Mouse (Mus musculus): ENCODE measurements around the gene Rab11b.

DNA sequence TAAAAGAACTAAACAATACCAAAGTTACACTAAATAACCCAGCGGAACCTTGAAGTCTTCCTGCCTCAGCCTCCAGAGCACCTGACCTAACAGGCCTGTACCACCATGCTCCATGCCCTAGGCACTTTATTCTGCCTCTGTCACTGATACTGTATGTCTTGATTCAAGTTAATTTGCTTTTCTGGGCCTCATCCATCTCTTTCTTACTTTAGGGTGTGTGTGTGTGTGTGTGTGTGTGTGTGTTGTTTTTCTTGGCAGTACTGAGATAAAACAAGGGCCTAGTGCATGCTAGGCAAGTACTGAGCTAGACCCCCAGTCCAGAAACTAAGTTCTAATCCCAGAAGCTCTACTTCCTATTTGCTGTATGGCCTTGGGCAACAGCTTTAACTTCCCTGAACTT, 43.1 kb downstream of the Rab11b start:
- TF ChIP-seq POLR2A (IDR thresholded peaks at IDR 0.05; ENCODE audit: low read depth, low read length) (no peak), CTCF (IDR thresholded peaks at IDR 0.05; ENCODE audit: extremely low read depth, insufficient read depth, insufficient read length, insufficient replicate concordance) (no peak)
